Mouse (Mus musculus) E14TG2a.4 (cell line): ENCODE data around the gene Gm10096.
"Not testable (repeated sequence)": the region's sequence is repeated elsewhere in the genome, so short reads cannot be mapped to it uniquely, and the experiment has no call there.

Source experiments
- H3K27me3 ChIP-seq: 2 replicates; pipeline ENCODE4 v1.6.1; 2014; ENCODE audit warnings: low read length, control low read depth; ENCODE audit not compliant: insufficient read depth
- H3K36me3 ChIP-seq: 2 replicates; pipeline ENCODE4 v1.6.1; 2014; ENCODE audit warnings: low read length, control low read depth; ENCODE audit not compliant: insufficient read depth
- H3K4me1 ChIP-seq: replicated peaks from 2 replicates; pipeline ENCODE4 v1.6.1; 2014; ENCODE audit warnings: low read depth, low read length, control low read depth
- H3K4me3 ChIP-seq: replicated peaks from 2 replicates; pipeline ENCODE4 v1.5.1; 2014; ENCODE audit warnings: mild to moderate bottlenecking, low read length
- H3K9me3 ChIP-seq: 2 replicates; pipeline ENCODE4 v1.6.1; 2014; ENCODE audit warnings: low read length, control low read depth

Gene Gm10096

DNA sequence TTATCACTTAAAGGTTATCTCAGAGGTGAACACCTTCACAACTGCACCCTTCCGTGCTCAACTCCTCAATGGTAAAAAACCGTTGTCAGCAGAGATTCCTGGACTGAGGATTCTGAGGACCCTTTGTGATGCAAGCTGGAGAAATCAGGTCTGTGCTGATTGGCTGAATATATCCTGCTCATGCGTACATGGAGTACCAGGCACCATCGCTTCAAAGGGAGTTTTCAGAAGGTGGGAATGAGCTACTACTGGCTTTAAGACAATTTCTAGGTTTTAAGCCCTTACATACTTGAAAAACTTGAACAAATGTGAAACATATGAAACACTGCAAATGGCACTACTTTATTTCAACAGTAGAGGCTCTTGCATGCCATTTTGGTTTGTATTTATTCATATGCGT is at the start of gene Gm10096:
Gene Gm10096, minus strand, starts transcription at position 101 of the 400 bp plus-strand sequence.
- H3K9me3 ChIP-seq, H3K27me3 ChIP-seq, H3K36me3 ChIP-seq, H3K4me1 ChIP-seq, H3K4me3 ChIP-seq: not testable (repeated sequence)
